ENCODE assay signal across 7 mouse cellular contexts in genomic region chr12:91877646-91878045, GRCm38 (mm10). TPM values are rescaled to one million over a fixed set of nuclear protein-coding genes. Genes with fewer than 3 reads are reported as not detected.
DNase-seq lines count a peak whose midpoint lies in the region; ATAC-seq and TF ChIP-seq lines count a peak whose summit lies in the region.

No protein-coding gene starts in this region.

- ATAC-seq in liver, embryonic 12.5 days: no peak
- ATAC-seq in hindbrain, embryonic 14.5 days (ENCODE audit: low FRiP score): 0 out of 2 replicates have a peak, but pooled peaks have one; percentile 59

- H3K4me1 ChIP-seq in liver, embryonic 12.5 days: no peaks in the 10 kb centered on the region
- H3K4me1 ChIP-seq in hindbrain, embryonic 14.5 days (replicated peaks; ENCODE audit: control insufficient read depth, insufficient read depth, low read length): 0 out of 2 replicates have a peak, but pooled peaks cover 10% of the 10 kb centered on the region
- H3K4me1 ChIP-seq in liver, adult 2 months (ENCODE audit: control insufficient read depth, insufficient read depth, low read length): no peaks in the 10 kb centered on the region

- H3K36me3 ChIP-seq in liver, embryonic 12.5 days: no peaks in the 10 kb centered on the region
- no peaks in the 10 kb centered on the region for H3K36me3 ChIP-seq in hindbrain, embryonic 14.5 days (replicated peaks; ENCODE audit: control insufficient read depth, insufficient read depth)
- no peaks in the 10 kb centered on the region for H3K36me3 ChIP-seq in liver, adult 2 months (ENCODE audit: control insufficient read depth, insufficient read depth, low read length)

- H3K27me3 ChIP-seq in liver, embryonic 12.5 days (replicated peaks): no peaks in the 10 kb centered on the region
- no peaks in the 10 kb centered on the region for H3K27me3 ChIP-seq in hindbrain, embryonic 14.5 days (ENCODE audit: control insufficient read depth, insufficient read depth, low read length)
- H3K27me3 ChIP-seq in liver, adult 2 months (ENCODE audit: control insufficient read depth, insufficient read depth, low read length): no peaks in the 10 kb centered on the region

- DNase-seq in liver (peak; percentile 39), R1 (ENCODE audit: low read depth, low spot score) (peak; percentile 50)
- DNase-seq in cerebellum, postnatal 25 days: peak; percentile 32 to 63
- peak; percentile 83 for DNase-seq in hindbrain, embryonic 14.5 days (ENCODE audit: low spot score)
- DNase-seq in liver, adult 2 months (ENCODE audit: extremely low read depth, low read depth, low spot score): peak; percentile 17
- DNase-seq in retina, embryonic 14.5 days (ENCODE audit: low spot score): peak; percentile 82

- H3K4me2 ChIP-seq in liver, embryonic 12.5 days: no peak overlapping the region
- no peak overlapping the region for H3K4me2 ChIP-seq in hindbrain, embryonic 14.5 days (replicated peaks)

- H3K79me2 ChIP-seq in liver, adult 2 months (ENCODE audit: control insufficient read depth, insufficient read depth, low read length): no peaks in the 10 kb centered on the region

- WGBS in liver, embryonic 12.5 days (ENCODE audit: insufficient replicate concordance): 44% methylated on average over 5 of the region's 5 CpGs
- 39% methylated on average over 5 of the region's 5 CpGs for WGBS in hindbrain, embryonic 14.5 days
- WGBS in liver, adult 2 months: 42% methylated on average over 5 of the region's 5 CpGs

- no peak overlapping the region for H3K9ac ChIP-seq in liver, embryonic 12.5 days
- H3K9ac ChIP-seq in hindbrain, embryonic 14.5 days: no peak overlapping the region
- no peak overlapping the region for H3K9ac ChIP-seq in liver, adult 2 months (ENCODE audit: low read depth, low read length)

- H3K4me3 ChIP-seq in liver, embryonic 12.5 days: no peak overlapping the region
- H3K4me3 ChIP-seq in hindbrain, embryonic 14.5 days (replicated peaks; ENCODE audit: low read length): no peak overlapping the region
- H3K4me3 ChIP-seq in liver, adult 2 months (ENCODE audit: insufficient read depth, low read depth, low read length): no peak overlapping the region

- peak; percentile 47 for TF ChIP-seq CTCF in liver, adult 2 months (IDR thresholded peaks at IDR 0.05; ENCODE audit: low read depth, low read length)

- no peak overlapping the region for H3K27ac ChIP-seq in liver, embryonic 12.5 days
- no peak overlapping the region for H3K27ac ChIP-seq in hindbrain, embryonic 14.5 days
- no peak overlapping the region for H3K27ac ChIP-seq in liver, adult 2 months (replicated peaks; ENCODE audit: insufficient read depth, low read depth, low read length)

- H3K9me3 ChIP-seq in liver, embryonic 12.5 days (replicated peaks): no peaks in the 10 kb centered on the region
- H3K9me3 ChIP-seq in hindbrain, embryonic 14.5 days (ENCODE audit: control insufficient read depth, low read length): no peaks in the 10 kb centered on the region

- TF ChIP-seq POLR2A in liver, adult 2 months (IDR thresholded peaks at IDR 0.05; ENCODE audit: extremely low read depth, insufficient read depth, low read length): no peak

RNA-seq across cellular contexts. Expression of gene Sel1l, which starts 28.7 kb away (rescaled TPM):
- 38.4 and 39.5 TPM in 2 replicates for polyA plus RNA-seq in liver, embryonic 12.5 days (2016; fragmentation: Nextera tagmentation; extraction: Ambion mirVana)
- 98.1 and 105 TPM in 2 replicates for polyA plus RNA-seq in hindbrain, embryonic 14.5 days (2014; fragmentation: Nextera tagmentation; extraction: Ambion mirVana)
- total RNA-seq in liver, adult 2 months (2014; rRNA removed): 97.2 and 107 TPM in 2 replicates
- 37.5 and 37.7 TPM in 2 replicates for polyA plus RNA-seq in liver, adult 2 months (2012; rRNA removed)

Comparison
In these comparisons a context has a peak if more than half of its experiments do, and no peak if none do; other contexts are left out.
1. DNase-seq: peak in every context shown above with its lines; median percentile 83 in hindbrain, embryonic 14.5 days; 82 in retina, embryonic 14.5 days; 50 in R1; 48 in cerebellum, postnatal 25 days; 39 in liver; 17 in liver, adult 2 months.